Mouse (Mus musculus): ENCODE measurements at regions not wholly inside any gene's neighbourhood (a gene's known extent, or its start where the extent isn't known, plus 50 kb on each side); places are given as distances from the start of the nearest gene placed in this dataset.

GRCm38 (mm10) chr12:110078081-110078505, 200.8 kb upstream of the Dio3 start:
- TF ChIP-seq CTCF (IDR thresholded peaks at IDR 0.05; ENCODE audit: control insufficient read depth, insufficient read depth, insufficient replicate concordance, low read depth, low read length) = no peak
- TF ChIP-seq POLR2A (IDR thresholded peaks at IDR 0.05; ENCODE audit: control insufficient read depth, low read depth, low read length) = no peak
